Mouse (Mus musculus) neural tube, embryonic 15.5 days (tissue): ENCODE data around the gene Slc2a2. TPM values are rescaled to one million over a fixed set of nuclear protein-coding genes. Genes with fewer than 3 reads are reported as not detected.

Experiments
- ATAC-seq: fragments of 200-750 bp; cut with Nextera tagmentation; 2 replicates; pipeline ENCODE4 v1.8.0; 2017; ENCODE audit warnings: mild to moderate bottlenecking, moderate TSS enrichment, moderate library complexity; ENCODE audit not compliant: low FRiP score
- H3K27ac ChIP-seq: fragments of 300-500 bp; sonication (generic); replicated peaks from 2 replicates; pipeline ENCODE4 v1.5.1; 2015; ENCODE audit warnings: mild to moderate bottlenecking, inconsistent platforms
- H3K27me3 ChIP-seq: fragments of 300-500 bp; sonication (generic); replicated peaks from 2 replicates; pipeline ENCODE4 v1.6.1; 2015; ENCODE audit warnings: inconsistent platforms
- H3K36me3 ChIP-seq: fragments of 300-500 bp; sonication (generic); 2 replicates; pipeline ENCODE4 v1.6.1; 2015; ENCODE audit warnings: inconsistent platforms
- H3K4me1 ChIP-seq: fragments of 300-500 bp; sonication (generic); 2 replicates; pipeline ENCODE4 v1.6.1; 2015; ENCODE audit warnings: inconsistent platforms
- H3K4me2 ChIP-seq: fragments of 300-500 bp; sonication (generic); 2 replicates; pipeline ENCODE4 v1.6.1; 2015; ENCODE audit warnings: inconsistent platforms, mild to moderate bottlenecking, moderate library complexity
- H3K4me3 ChIP-seq: fragments of 300-500 bp; sonication (generic); replicated peaks from 2 replicates; pipeline ENCODE4 v1.5.1; 2015; ENCODE audit warnings: mild to moderate bottlenecking, inconsistent platforms
- H3K9ac ChIP-seq: fragments of 300-500 bp; sonication (generic); replicated peaks from 2 replicates; pipeline ENCODE4 v1.6.1; 2015; ENCODE audit warnings: mild to moderate bottlenecking, inconsistent platforms
- H3K9me3 ChIP-seq: fragments of 300-500 bp; sonication (generic); replicated peaks from 2 replicates; pipeline ENCODE4 v1.6.1; 2016; ENCODE audit warnings: inconsistent platforms
- WGBS: fragments of 180-500 bp; shearing (Covaris S2); methylation state at CpG from one replicate; pipeline ENCODE4 v1.1.7; 2015; ENCODE audit warnings: mixed read lengths; 5-methylcytosine and 5-hydroxymethylcytosine counted together
- polyA plus RNA-seq: library from polyadenylated mRNA; unstranded; fragments of >200 nt; fragmentation: Nextera tagmentation; extraction: Ambion mirVana; gene quantifications from 2 replicates; pipeline ENCODE4 v1.2.1, GENCODE M21; 2015

Slc2a2 gene
- polyA plus RNA-seq, 1 experiment from 2014 or later = 0.10 TPM

GRCm38 (mm10) chr3:28705522-28706137 is 7.9 kb downstream of the Slc2a2 start:
- WGBS = 74% methylated on average over 10 of the region's 10 CpGs
- no peak overlapping the region for H3K27ac ChIP-seq
- no peak for ATAC-seq

GRCm38 (mm10) chr3:28706736-28707135 is 9.0 kb downstream of the Slc2a2 start:
- Histone ChIP-seq H3K4me1 (no peaks in the 10 kb centered on the region), H3K27me3 (no peaks in the 10 kb centered on the region), H3K9me3 (no peaks in the 10 kb centered on the region), H3K36me3 (no peaks in the 10 kb centered on the region), H3K4me2 (no peak overlapping the region), H3K27ac (no peak overlapping the region), H3K9ac (no peak overlapping the region), H3K4me3 (no peak overlapping the region)
- ATAC-seq = no peak
- WGBS = 81% methylated on average over 4 of the region's 4 CpGs

More at GRCm38 (mm10) chr3:28705522-28706137, 7.9 kb downstream of the Slc2a2 start:
- Histone ChIP-seq H3K9ac (no peak overlapping the region), H3K4me3 (no peak overlapping the region), H3K4me2 (no peak overlapping the region), H3K36me3 (no peaks in the 10 kb centered on the region), H3K27me3 (no peaks in the 10 kb centered on the region), H3K4me1 (no peaks in the 10 kb centered on the region), H3K9me3 (no peaks in the 10 kb centered on the region)

GRCm38 (mm10) chr3:28709740-28710139 is 12.0 kb downstream of the Slc2a2 start:
- H3K9me3 ChIP-seq = no peaks in the 10 kb centered on the region
- H3K4me1 ChIP-seq = no peaks in the 10 kb centered on the region
- 77% methylated on average over 1 of the region's 1 CpGs for WGBS
- H3K27ac ChIP-seq = no peak overlapping the region
- H3K36me3 ChIP-seq = no peaks in the 10 kb centered on the region
- H3K4me2 ChIP-seq = no peak overlapping the region
- no peak for ATAC-seq
- no peaks in the 10 kb centered on the region for H3K27me3 ChIP-seq
- no peak overlapping the region for H3K9ac ChIP-seq
- no peak overlapping the region for H3K4me3 ChIP-seq

GRCm38 (mm10) chr3:28713913-28714698 is 16.4 kb downstream of the Slc2a2 start:
- H3K9ac ChIP-seq = no peak overlapping the region
- ATAC-seq = no peak
- H3K9me3 ChIP-seq = no peaks in the 10 kb centered on the region
- no peaks in the 10 kb centered on the region for H3K4me1 ChIP-seq
- 82% methylated on average over 7 of the region's 7 CpGs for WGBS
- H3K4me2 ChIP-seq = no peak overlapping the region
- H3K4me3 ChIP-seq = no peak overlapping the region
- no peaks in the 10 kb centered on the region for H3K27me3 ChIP-seq
- H3K27ac ChIP-seq = no peak overlapping the region
- H3K36me3 ChIP-seq = no peaks in the 10 kb centered on the region

GRCm38 (mm10) chr3:28718521-28718920 is 20.8 kb downstream of the Slc2a2 start:
- ATAC-seq = no peak
- H3K36me3 ChIP-seq = no peaks in the 10 kb centered on the region
- no peak overlapping the region for H3K4me3 ChIP-seq
- H3K27ac ChIP-seq = no peak overlapping the region
- no peaks in the 10 kb centered on the region for H3K4me1 ChIP-seq
- H3K9ac ChIP-seq = no peak overlapping the region
- H3K9me3 ChIP-seq = no peaks in the 10 kb centered on the region
- WGBS = 68% methylated on average over 2 of the region's 2 CpGs
- no peaks in the 10 kb centered on the region for H3K27me3 ChIP-seq
- H3K4me2 ChIP-seq = no peak overlapping the region

- H3K4me3 ChIP-seq = no peak overlapping the region
- no peak for ATAC-seq
- no peak overlapping the region for H3K4me2 ChIP-seq
- H3K9ac ChIP-seq = no peak overlapping the region
- no peaks in the 10 kb centered on the region for H3K4me1 ChIP-seq
- no peaks in the 10 kb centered on the region for H3K27me3 ChIP-seq
- no peak overlapping the region for H3K27ac ChIP-seq
- no peaks in the 10 kb centered on the region for H3K36me3 ChIP-seq
- H3K9me3 ChIP-seq = no peaks in the 10 kb centered on the region
- 83% methylated on average over 5 of the region's 5 CpGs for WGBS
These were observed 23.5 kb downstream of the Slc2a2 start for GRCm38 (mm10) chr3:28721218-28721617.

- Histone ChIP-seq H3K9me3 (no peaks in the 10 kb centered on the region), H3K4me3 (no peak overlapping the region), H3K4me2 (no peak overlapping the region), H3K36me3 (no peaks in the 10 kb centered on the region), H3K27ac (no peak overlapping the region), H3K4me1 (no peaks in the 10 kb centered on the region), H3K9ac (no peak overlapping the region), H3K27me3 (no peaks in the 10 kb centered on the region)
- WGBS = 88% methylated on average over 7 of the region's 7 CpGs
- ATAC-seq = no peak
These were observed 24.1 kb downstream of the Slc2a2 start for GRCm38 (mm10) chr3:28721838-28722237.

GRCm38 (mm10) chr3:28722531-28722930 is 24.8 kb downstream of the Slc2a2 start:
- no peak for ATAC-seq
- H3K27me3 ChIP-seq = no peaks in the 10 kb centered on the region
- no peak overlapping the region for H3K4me2 ChIP-seq
- no peak overlapping the region for H3K27ac ChIP-seq
- H3K4me1 ChIP-seq = no peaks in the 10 kb centered on the region
- no peak overlapping the region for H3K4me3 ChIP-seq
- H3K36me3 ChIP-seq = no peaks in the 10 kb centered on the region
- no peaks in the 10 kb centered on the region for H3K9me3 ChIP-seq
- H3K9ac ChIP-seq = no peak overlapping the region

- WGBS = 69% methylated on average over 6 of the region's 6 CpGs
- no peak for ATAC-seq
- Histone ChIP-seq H3K9ac (no peak overlapping the region), H3K27ac (no peak overlapping the region), H3K36me3 (no peaks in the 10 kb centered on the region), H3K4me2 (no peak overlapping the region), H3K4me3 (no peak overlapping the region), H3K27me3 (no peaks in the 10 kb centered on the region), H3K4me1 (no peaks in the 10 kb centered on the region), H3K9me3 (no peaks in the 10 kb centered on the region)
These were observed 25.8 kb downstream of the Slc2a2 start for GRCm38 (mm10) chr3:28723534-28723933.

- Histone ChIP-seq H3K9me3 (no peaks in the 10 kb centered on the region), H3K27me3 (no peaks in the 10 kb centered on the region), H3K4me2 (no peak overlapping the region), H3K4me1 (no peaks in the 10 kb centered on the region), H3K36me3 (no peaks in the 10 kb centered on the region), H3K4me3 (no peak overlapping the region), H3K9ac (no peak overlapping the region), H3K27ac (no peak overlapping the region)
- ATAC-seq = no peak
- 90% methylated on average over 13 of the region's 13 CpGs for WGBS
These were observed 27.5 kb downstream of the Slc2a2 start for GRCm38 (mm10) chr3:28725203-28725602.

GRCm38 (mm10) chr3:28726356-28726755 is 28.7 kb downstream of the Slc2a2 start:
- Histone ChIP-seq H3K27me3 (no peaks in the 10 kb centered on the region), H3K4me3 (no peak overlapping the region), H3K27ac (no peak overlapping the region), H3K36me3 (no peaks in the 10 kb centered on the region), H3K9me3 (no peaks in the 10 kb centered on the region), H3K4me2 (no peak overlapping the region), H3K9ac (no peak overlapping the region), H3K4me1 (no peaks in the 10 kb centered on the region)
- ATAC-seq = no peak
- 97% methylated on average over 7 of the region's 7 CpGs for WGBS

- no peaks in the 10 kb centered on the region for H3K27me3 ChIP-seq
- no peak for ATAC-seq
- H3K4me1 ChIP-seq = no peaks in the 10 kb centered on the region
- no peaks in the 10 kb centered on the region for H3K9me3 ChIP-seq
- H3K4me3 ChIP-seq = no peak overlapping the region
- WGBS = 78% methylated on average over 2 of the region's 2 CpGs
- H3K9ac ChIP-seq = no peak overlapping the region
- no peaks in the 10 kb centered on the region for H3K36me3 ChIP-seq
- H3K4me2 ChIP-seq = no peak overlapping the region
- H3K27ac ChIP-seq = no peak overlapping the region
These were observed 37.0 kb downstream of the Slc2a2 start for GRCm38 (mm10) chr3:28734712-28735111.
